Mouse (Mus musculus) erythroblast, embryonic 14.5 days (primary cell): ENCODE data around the gene Otulinl.

Source experiments
- GATA1 ChIP-seq: IDR thresholded peaks from 2 replicates; pipeline ENCODE4 v1.6.1; 2012; ENCODE audit warnings: low read length, inconsistent platforms, mixed read lengths
- TAL1 ChIP-seq: IDR thresholded peaks from 3 replicates; pipeline ENCODE4 v1.6.1; 2012; ENCODE audit warnings: low read length, inconsistent platforms, mixed read lengths

DNA sequence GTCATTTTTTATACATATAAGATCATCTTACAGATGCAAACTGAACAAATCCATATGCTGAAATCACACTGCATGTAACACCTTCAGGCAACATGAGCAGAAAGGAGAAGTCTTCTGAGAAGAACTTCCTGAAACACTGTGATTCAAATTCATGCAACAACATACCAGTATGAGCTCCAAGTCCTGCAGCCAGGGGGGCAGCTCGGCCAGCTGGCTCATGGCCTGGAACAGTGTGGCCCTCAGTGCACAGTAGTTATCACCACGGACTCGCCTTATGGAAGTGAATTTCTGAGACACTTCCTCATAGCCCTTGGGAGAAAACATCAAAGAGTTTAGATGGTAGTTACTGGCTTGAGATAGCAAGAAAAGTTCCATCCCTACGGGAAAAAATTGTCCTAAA lies 65.2 kb downstream of the Otulinl start:
- TF ChIP-seq TAL1, result no peak
- no peak for TF ChIP-seq GATA1
